Mouse (Mus musculus) C2C12 (cell line): ENCODE results near the gene Arhgap42. TPM values are rescaled to one million over a fixed set of nuclear protein-coding genes. Genes with fewer than 3 reads are reported as not detected.

ENCODE experiments used
- H3K27me3 ChIP-seq: one replicate; pipeline ENCODE4 v1.6.1; 2011; ENCODE audit not compliant: control insufficient read depth, insufficient read depth, insufficient read length
- H3K36me3 ChIP-seq: one replicate; pipeline ENCODE4 v1.6.1; 2011; ENCODE audit not compliant: control insufficient read depth, insufficient read depth
- H3K4me3 ChIP-seq: one replicate; pipeline ENCODE4 v1.5.1; 2011; ENCODE audit warnings: mild to moderate bottlenecking, control low read depth; ENCODE audit not compliant: poor library complexity, insufficient read depth, severe bottlenecking
- H3K79me2 ChIP-seq: one replicate; pipeline ENCODE4 v1.6.1; 2011; ENCODE audit not compliant: control insufficient read depth, insufficient read depth
- H3K79me3 ChIP-seq: one replicate; pipeline ENCODE4 v1.6.1; 2011; ENCODE audit warnings: low read depth, control low read depth
- H3ac ChIP-seq: one replicate; pipeline ENCODE3; 2011; ENCODE audit warnings: low read depth; ENCODE audit not compliant: control insufficient read depth, insufficient read length
- CEBPB ChIP-seq: IDR thresholded peaks from one replicate; pipeline ENCODE4 v1.6.1; 2011; ENCODE audit warnings: low read depth, mild to moderate bottlenecking, control low read depth, moderate library complexity
- CTCF ChIP-seq: IDR thresholded peaks from one replicate; pipeline ENCODE4 v1.5.1; 2011; ENCODE audit not compliant: control insufficient read depth, insufficient read depth, insufficient read length
- FOSL1 ChIP-seq: IDR thresholded peaks from one replicate; pipeline ENCODE4 v1.8.0; 2011; ENCODE audit warnings: mild to moderate bottlenecking, low read length; ENCODE audit not compliant: poor library complexity, insufficient read depth, severe bottlenecking
- MAX ChIP-seq: IDR thresholded peaks from one replicate; pipeline ENCODE4 v1.6.1; 2011; ENCODE audit warnings: mild to moderate bottlenecking, control low read depth
- MYOD1 ChIP-seq: IDR thresholded peaks from one replicate; pipeline ENCODE4 v1.6.1; 2011; ENCODE audit warnings: low read depth; ENCODE audit not compliant: control insufficient read depth, insufficient read length
- MYOG ChIP-seq: IDR thresholded peaks from one replicate; pipeline ENCODE4 v1.6.1; 2011; ENCODE audit not compliant: control insufficient read depth, insufficient read length; ENCODE audit errors: extremely low read depth
- USF1 ChIP-seq: IDR thresholded peaks from one replicate; pipeline ENCODE4 v1.6.1; 2011; ENCODE audit warnings: low read depth, mild to moderate bottlenecking, control low read depth, moderate library complexity
- polyA plus RNA-seq: library from polyadenylated mRNA; unstranded; fragments of >200 nt; fragmentation: generic; extraction: Trizol; gene quantifications from one replicate; pipeline ENCODE4 v1.2.1, GENCODE M21; 2012; ENCODE audit warnings: missing spikeins

Arhgap42 gene
- polyA plus RNA-seq, 1 experiment, result 8.4 TPM

GRCm38 (mm10) chr9:9104761-9105160 lies 134.1 kb downstream of the Arhgap42 start:
- no peak overlapping the region for H3ac ChIP-seq
- peaks cover 6% of the 10 kb centered on the region for H3K79me3 ChIP-seq
- H3K79me2 ChIP-seq, result peaks cover 51% of the 10 kb centered on the region
- H3K4me3 ChIP-seq, result no peak overlapping the region
- no peak for TF ChIP-seq CTCF
- no peak for TF ChIP-seq USF1
- no peak for TF ChIP-seq CEBPB
- TF ChIP-seq MYOD1, result no peak
- no peak for TF ChIP-seq FOSL1
- no peak for TF ChIP-seq MAX
- TF ChIP-seq MYOG, result no peak
- H3K27me3 ChIP-seq, result no peaks in the 10 kb centered on the region
- H3K36me3 ChIP-seq, result no peaks in the 10 kb centered on the region

GRCm38 (mm10) chr9:9102158-9102514 lies 136.8 kb downstream of the Arhgap42 start:
- Histone ChIP-seq H3K36me3 (no peaks in the 10 kb centered on the region), H3K4me3 (no peak overlapping the region), H3K79me3 (peaks cover 7% of the 10 kb centered on the region), H3K27me3 (no peaks in the 10 kb centered on the region), H3ac (no peak overlapping the region), H3K79me2 (peaks cover 45% of the 10 kb centered on the region)
- TF ChIP-seq MAX (no peak), CEBPB (no peak), MYOG (no peak), FOSL1 (no peak), CTCF (no peak), USF1 (no peak), MYOD1 (no peak)

GRCm38 (mm10) chr9:9101482-9102157 lies 137.3 kb downstream of the Arhgap42 start:
- Histone ChIP-seq H3K36me3 (no peaks in the 10 kb centered on the region), H3K79me2 (peaks cover 40% of the 10 kb centered on the region), H3K4me3 (no peak overlapping the region), H3K27me3 (no peaks in the 10 kb centered on the region), H3K79me3 (peaks cover 8% of the 10 kb centered on the region), H3ac (no peak overlapping the region)
- no peak for TF ChIP-seq FOSL1
- no peak for TF ChIP-seq USF1
- no peak for TF ChIP-seq CTCF
- TF ChIP-seq MYOG, result no peak
- no peak for TF ChIP-seq CEBPB
- no peak for TF ChIP-seq MAX
- no peak for TF ChIP-seq MYOD1

GRCm38 (mm10) chr9:9101055-9101454 lies 137.8 kb downstream of the Arhgap42 start:
- peaks cover 42% of the 10 kb centered on the region for H3K79me2 ChIP-seq
- H3K27me3 ChIP-seq, result no peaks in the 10 kb centered on the region
- no peak overlapping the region for H3K4me3 ChIP-seq
- peaks cover 9% of the 10 kb centered on the region for H3K79me3 ChIP-seq
- no peaks in the 10 kb centered on the region for H3K36me3 ChIP-seq
- no peak overlapping the region for H3ac ChIP-seq
- TF ChIP-seq CTCF, result no peak
- TF ChIP-seq MYOD1, result no peak
- TF ChIP-seq USF1, result no peak
- no peak for TF ChIP-seq MAX
- TF ChIP-seq MYOG, result no peak
- TF ChIP-seq CEBPB, result no peak
- TF ChIP-seq FOSL1, result no peak

- H3K79me3 ChIP-seq, result peaks cover 13% of the 10 kb centered on the region
- H3K36me3 ChIP-seq, result no peaks in the 10 kb centered on the region
- peaks cover 38% of the 10 kb centered on the region for H3K79me2 ChIP-seq
- TF ChIP-seq CEBPB (peak; percentile 56), FOSL1 (no peak), MAX (no peak), USF1 (no peak)
- H3ac ChIP-seq, result no peak overlapping the region
- H3K4me3 ChIP-seq, result no peak overlapping the region
- H3K27me3 ChIP-seq, result no peaks in the 10 kb centered on the region
These were observed 141.1 kb downstream of the Arhgap42 start for GRCm38 (mm10) chr9:9097835-9098234.

GRCm38 (mm10) chr9:9096761-9097160 lies 142.1 kb downstream of the Arhgap42 start:
- no peak for TF ChIP-seq MYOD1
- no peak for TF ChIP-seq USF1
- no peak for TF ChIP-seq MYOG
- TF ChIP-seq MAX, result no peak
- TF ChIP-seq CEBPB, result no peak
- TF ChIP-seq FOSL1, result no peak
- no peak for TF ChIP-seq CTCF
- Histone ChIP-seq H3K36me3 (no peaks in the 10 kb centered on the region), H3K4me3 (no peak overlapping the region), H3K79me3 (peaks cover 10% of the 10 kb centered on the region), H3K79me2 (peaks cover 36% of the 10 kb centered on the region), H3K27me3 (no peaks in the 10 kb centered on the region), H3ac (no peak overlapping the region)
